ENCODE assay signal across 8 mouse cellular contexts in genomic region chr5:149229619-149230339, GRCm38 (mm10). TPM values are rescaled to one million over a fixed set of nuclear protein-coding genes. Genes with fewer than 3 reads are reported as not detected.
DNase-seq lines count a peak whose midpoint lies in the region; ATAC-seq and TF ChIP-seq lines count a peak whose summit lies in the region.

No protein-coding gene starts in this region.

- peak overlapping the region; percentile 64 for H3K9ac ChIP-seq in embryonic facial prominence, embryonic 11.5 days (replicated peaks; ENCODE audit: low read length)
- peak overlapping the region; percentile 69 for H3K9ac ChIP-seq in intestine, embryonic 16.5 days (ENCODE audit: low read depth, low read length)
- peak overlapping the region; percentile 52 for H3K9ac ChIP-seq in neural tube, embryonic 15.5 days (replicated peaks)

- peak overlapping the region; percentile 39 for H3K4me2 ChIP-seq in embryonic facial prominence, embryonic 11.5 days (ENCODE audit: low read depth, low read length)
- peak overlapping the region; percentile 49 for H3K4me2 ChIP-seq in intestine, embryonic 16.5 days (ENCODE audit: low read depth, low read length)
- peak overlapping the region; percentile 57 for H3K4me2 ChIP-seq in neural tube, embryonic 15.5 days

- no peaks in the 10 kb centered on the region for H3K27me3 ChIP-seq in embryonic facial prominence, embryonic 11.5 days (ENCODE audit: control insufficient read depth, insufficient read depth, low read length)
- H3K27me3 ChIP-seq in intestine, embryonic 16.5 days (replicated peaks; ENCODE audit: control insufficient read depth, insufficient read depth, low read length), result no peaks in the 10 kb centered on the region
- no peaks in the 10 kb centered on the region for H3K27me3 ChIP-seq in neural tube, embryonic 15.5 days (replicated peaks)

- WGBS in lung, adult 2 months, result 77% methylated on average over 18 of the region's 18 CpGs
- WGBS in embryonic facial prominence, embryonic 11.5 days, result 70% methylated on average over 18 of the region's 18 CpGs
- WGBS in intestine, embryonic 16.5 days, result 74% methylated on average over 18 of the region's 18 CpGs
- 75% methylated on average over 18 of the region's 18 CpGs for WGBS in neural tube, embryonic 15.5 days

- TF ChIP-seq CTCF in lung, adult 2 months (IDR thresholded peaks at IDR 0.05; ENCODE audit: insufficient read depth, low read length), result no peak

- no peaks in the 10 kb centered on the region for H3K9me3 ChIP-seq in embryonic facial prominence, embryonic 11.5 days (replicated peaks; ENCODE audit: control insufficient read depth, low read length)
- 0 out of 2 replicates have a peak, but pooled peaks cover 2% of the 10 kb centered on the region for H3K9me3 ChIP-seq in intestine, embryonic 16.5 days (ENCODE audit: control insufficient read depth, low read length)
- H3K9me3 ChIP-seq in neural tube, embryonic 15.5 days (replicated peaks), result no peaks in the 10 kb centered on the region

- no peak for TF ChIP-seq POLR2A in lung, adult 2 months (IDR thresholded peaks at IDR 0.05; ENCODE audit: borderline replicate concordance, extremely low read depth, low read depth, low read length)

- 0 out of 2 replicates have a peak, but pooled peaks have one; percentile 6 for ATAC-seq in embryonic facial prominence, embryonic 11.5 days (replicated peaks; ENCODE audit: insufficient number of reproducible peaks, low FRiP score, low TSS enrichment, low read depth)
- ATAC-seq in intestine, embryonic 16.5 days, result peak; percentile 4; the same call in 1 of the 2 replicates
- peak; percentile 11; the same call in 1 of the 2 replicates for ATAC-seq in neural tube, embryonic 15.5 days (ENCODE audit: low FRiP score)

- DNase-seq in lung, adult 2 months, result no peak
- no peak for DNase-seq in lung, postnatal 25 days (ENCODE audit: low spot score)
- DNase-seq in embryonic facial prominence, embryonic 11.5 days (ENCODE audit: low spot score), result no peak
- no peak for DNase-seq in frontal cortex, adult 2 months (ENCODE audit: extremely low spot score in 1 of 2, low spot score in 1 of 2)
- DNase-seq in Muller cell, postnatal 12 days (ENCODE audit: inconsistent ontology term), result no peak
- DNase-seq in urinary bladder, postnatal 25 days (ENCODE audit: low spot score), result no peak

- peak overlapping the region; percentile 48 for H3K4me3 ChIP-seq in lung, adult 2 months (replicated peaks; ENCODE audit: extremely low read depth, low read depth, low read length)
- peak overlapping the region; percentile 50 for H3K4me3 ChIP-seq in embryonic facial prominence, embryonic 11.5 days (ENCODE audit: low read depth, low read length)
- peak overlapping the region; percentile 52 for H3K4me3 ChIP-seq in intestine, embryonic 16.5 days (ENCODE audit: low read length)
- peak overlapping the region; percentile 45 for H3K4me3 ChIP-seq in neural tube, embryonic 15.5 days (replicated peaks)

- H3K27ac ChIP-seq in embryonic facial prominence, embryonic 11.5 days (replicated peaks; ENCODE audit: low read depth, low read length), result peak overlapping the region; percentile 80
- H3K27ac ChIP-seq in intestine, embryonic 16.5 days (ENCODE audit: low read length), result peak overlapping the region; percentile 83
- peak overlapping the region; percentile 85 for H3K27ac ChIP-seq in neural tube, embryonic 15.5 days (replicated peaks)

- no peaks in the 10 kb centered on the region for H3K36me3 ChIP-seq in embryonic facial prominence, embryonic 11.5 days (replicated peaks; ENCODE audit: control insufficient read depth, insufficient read depth, low read depth, low read length)
- H3K36me3 ChIP-seq in intestine, embryonic 16.5 days (ENCODE audit: control insufficient read depth, insufficient read depth, low read length), result no peaks in the 10 kb centered on the region
- no peaks in the 10 kb centered on the region for H3K36me3 ChIP-seq in neural tube, embryonic 15.5 days

- H3K4me1 ChIP-seq in lung, adult 2 months (ENCODE audit: control insufficient read depth, insufficient read depth, low read length), result no peaks in the 10 kb centered on the region
- H3K4me1 ChIP-seq in embryonic facial prominence, embryonic 11.5 days (ENCODE audit: control insufficient read depth, insufficient read depth, low read length), result no peaks in the 10 kb centered on the region
- H3K4me1 ChIP-seq in intestine, embryonic 16.5 days (ENCODE audit: control insufficient read depth, insufficient read depth, low read length), result peaks cover 4% of the 10 kb centered on the region; the same call in 1 of the 2 replicates
- peaks cover 14% of the 10 kb centered on the region for H3K4me1 ChIP-seq in neural tube, embryonic 15.5 days

RNA-seq across cellular contexts. Expression of gene Alox5ap, which starts 34.8 kb away (rescaled TPM):
- polyA plus RNA-seq in lung, adult 2 months (2012; rRNA removed), result 65.9 and 104 TPM in 2 replicates
- polyA plus RNA-seq in embryonic facial prominence, embryonic 11.5 days (2014; fragmentation: Nextera tagmentation; extraction: Ambion mirVana), result 8.5 and 8.7 TPM in 2 replicates
- 11.2 and 11.4 TPM in 2 replicates for polyA plus RNA-seq in intestine, embryonic 16.5 days (2015; fragmentation: Nextera tagmentation; extraction: Ambion mirVana)
- polyA plus RNA-seq in neural tube, embryonic 15.5 days (2015; fragmentation: Nextera tagmentation; extraction: Ambion mirVana), result 12.0 and 17.4 TPM in 2 replicates
- polyA plus RNA-seq in frontal cortex, adult 2 months (2012; rRNA removed), result 14.9 and 15.3 TPM in 2 replicates

RNA-seq across cellular contexts. Expression of gene Hmgb1, which starts 45.5 kb away (rescaled TPM):
- polyA plus RNA-seq in lung, adult 2 months (2012; rRNA removed), result 34.7 and 38.2 TPM in 2 replicates
- 2,078 and 2,281 TPM in 2 replicates for polyA plus RNA-seq in embryonic facial prominence, embryonic 11.5 days (2014; fragmentation: Nextera tagmentation; extraction: Ambion mirVana)
- 780 and 921 TPM in 2 replicates for polyA plus RNA-seq in intestine, embryonic 16.5 days (2015; fragmentation: Nextera tagmentation; extraction: Ambion mirVana)
- polyA plus RNA-seq in neural tube, embryonic 15.5 days (2015; fragmentation: Nextera tagmentation; extraction: Ambion mirVana), result 674 and 837 TPM in 2 replicates
- polyA plus RNA-seq in frontal cortex, adult 2 months (2012; rRNA removed), result 210 and 214 TPM in 2 replicates

RNA-seq across cellular contexts. Expression of gene Uspl1, which starts 45.6 kb away (rescaled TPM):
- 6.2 and 10.5 TPM in 2 replicates for polyA plus RNA-seq in lung, adult 2 months (2012; rRNA removed)
- polyA plus RNA-seq in embryonic facial prominence, embryonic 11.5 days (2014; fragmentation: Nextera tagmentation; extraction: Ambion mirVana), result 77.6 and 82.1 TPM in 2 replicates
- 31.1 and 31.3 TPM in 2 replicates for polyA plus RNA-seq in intestine, embryonic 16.5 days (2015; fragmentation: Nextera tagmentation; extraction: Ambion mirVana)
- 56.1 and 57.1 TPM in 2 replicates for polyA plus RNA-seq in neural tube, embryonic 15.5 days (2015; fragmentation: Nextera tagmentation; extraction: Ambion mirVana)
- 24.9 and 25.0 TPM in 2 replicates for polyA plus RNA-seq in frontal cortex, adult 2 months (2012; rRNA removed)
